Mouse (Mus musculus) intestine, postnatal 0 days (tissue): Measurements from ENCODE around the gene Rsrc1. TPM values are rescaled to one million over a fixed set of nuclear protein-coding genes. Genes with fewer than 3 reads are reported as not detected.

Source experiments
- ATAC-seq: fragments of 200-750 bp; cut with Nextera tagmentation; 2 replicates; pipeline ENCODE4 v1.8.0; 2017; ENCODE audit warnings: mild to moderate bottlenecking, moderate TSS enrichment, moderate library complexity
- H3K27ac ChIP-seq: fragments of 300-500 bp; sonication (generic); 2 replicates; pipeline ENCODE4 v1.5.1; 2014; ENCODE audit warnings: mild to moderate bottlenecking, low read depth, low read length, moderate library complexity
- H3K27me3 ChIP-seq: fragments of 300-500 bp; sonication (generic); replicated peaks from 2 replicates; pipeline ENCODE4 v1.6.1; 2014; ENCODE audit warnings: low read length, mixed read lengths; ENCODE audit not compliant: control insufficient read depth, insufficient read depth
- H3K36me3 ChIP-seq: fragments of 300-500 bp; sonication (generic); 2 replicates; pipeline ENCODE4 v1.6.1; 2014; ENCODE audit warnings: mild to moderate bottlenecking, moderate library complexity; ENCODE audit not compliant: control insufficient read depth, insufficient read depth
- H3K4me1 ChIP-seq: fragments of 300-500 bp; sonication (generic); replicated peaks from 2 replicates; pipeline ENCODE4 v1.6.1; 2014; ENCODE audit warnings: antibody characterized with exemption, low read length, mixed read lengths; ENCODE audit not compliant: control insufficient read depth, insufficient read depth
- H3K4me2 ChIP-seq: fragments of 300-500 bp; sonication (generic); replicated peaks from 2 replicates; pipeline ENCODE4 v1.6.1; 2014; ENCODE audit warnings: low read depth, mild to moderate bottlenecking, moderate library complexity
- H3K4me3 ChIP-seq: fragments of 300-500 bp; sonication (generic); 2 replicates; pipeline ENCODE4 v1.5.1; 2014; ENCODE audit warnings: low read depth, low read length
- H3K9ac ChIP-seq: fragments of 300-500 bp; sonication (generic); 2 replicates; pipeline ENCODE4 v1.6.1; 2014; ENCODE audit warnings: mild to moderate bottlenecking, low read depth, low read length
- H3K9me3 ChIP-seq: fragments of 300-500 bp; sonication (generic); 2 replicates; pipeline ENCODE4 v1.6.1; 2016; ENCODE audit warnings: mixed run types; ENCODE audit not compliant: control insufficient read depth
- CTCF ChIP-seq: sonication (generic); IDR thresholded peaks from 2 replicates; pipeline ENCODE4 v1.5.1; 2016; ENCODE audit warnings: low read depth, mild to moderate bottlenecking, control low read depth, antibody characterized with exemption, moderate library complexity
- WGBS: fragments of 180-500 bp; shearing (Covaris S2); extraction: QIAGEN DNeasy Blood & Tissue Kit; methylation state at CpG from one replicate; pipeline ENCODE4 v1.1.7; 2014; 5-methylcytosine and 5-hydroxymethylcytosine counted together
- polyA plus RNA-seq: library from polyadenylated mRNA; unstranded; fragments of >200 nt; fragmentation: Nextera tagmentation; extraction: Ambion mirVana; gene quantifications from 2 replicates; pipeline ENCODE4 v1.2.1, GENCODE M21; 2015

The Rsrc1 gene
- polyA plus RNA-seq, 1 experiment from 2014 or later: 16.8 TPM

DNA sequence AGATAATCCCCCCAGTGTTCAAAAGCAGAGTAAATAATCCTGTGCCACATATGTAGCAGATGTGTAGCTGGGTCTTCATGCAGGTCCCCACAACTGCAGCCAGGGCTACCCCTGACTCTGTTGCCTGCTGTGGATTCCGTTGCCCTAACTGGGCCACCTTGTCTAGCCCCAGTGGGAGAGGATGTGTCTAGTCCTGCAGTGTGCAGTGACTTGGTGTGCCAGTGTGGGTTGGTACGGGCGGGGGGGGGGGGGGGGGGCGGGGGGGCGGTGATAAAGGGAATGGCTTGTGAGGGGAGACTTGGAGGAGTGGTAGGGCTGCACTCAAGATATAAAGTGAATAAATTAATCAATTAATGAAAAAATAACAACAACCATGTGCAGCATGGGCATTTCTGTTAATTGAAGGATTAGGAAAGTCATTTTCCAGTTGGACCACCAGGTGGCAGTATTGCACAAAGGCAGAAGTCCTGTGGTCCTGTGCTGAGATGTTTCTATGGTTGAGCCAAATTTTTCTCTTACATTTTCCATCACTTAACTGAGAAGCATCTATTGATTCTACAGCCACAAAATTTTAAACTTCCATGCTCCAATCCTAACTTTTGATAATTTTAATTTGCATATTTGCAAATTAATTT lies 371.1 kb downstream of the Rsrc1 start:
- no peak for ATAC-seq

DNA sequence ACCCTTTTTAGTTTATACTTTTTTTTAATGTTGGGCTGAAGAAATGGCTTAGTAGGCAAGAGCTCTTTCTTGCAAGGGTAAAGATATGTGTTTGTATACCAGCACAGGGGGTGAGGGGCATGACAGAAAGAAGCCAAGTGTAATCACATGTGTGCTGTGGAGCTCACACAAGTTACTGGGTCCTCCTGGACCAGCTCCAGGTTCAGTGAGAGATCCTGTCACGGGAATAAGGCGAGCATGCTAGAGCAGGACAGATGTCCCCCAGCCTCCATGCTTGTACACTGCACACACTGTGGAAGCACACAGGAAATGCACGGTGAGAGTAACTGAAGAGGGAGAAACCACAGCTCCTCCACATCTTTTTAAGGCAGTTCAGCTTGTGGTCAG lies 371.6 kb downstream of the Rsrc1 start:
- Histone ChIP-seq H3K27ac (no peak overlapping the region), H3K4me1 (no peaks in the 10 kb centered on the region), H3K27me3 (no peaks in the 10 kb centered on the region), H3K36me3 (no peaks in the 10 kb centered on the region), H3K9me3 (no peaks in the 10 kb centered on the region), H3K4me3 (no peak overlapping the region), H3K4me2 (no peak overlapping the region), H3K9ac (no peak overlapping the region)
- no peak for TF ChIP-seq CTCF
- 94% methylated on average over 3 of the region's 3 CpGs for WGBS
- ATAC-seq: no peak

More for the DNA sequence above, 371.1 kb downstream of the Rsrc1 start:
- H3K27me3 ChIP-seq: no peaks in the 10 kb centered on the region
- TF ChIP-seq CTCF: peak; percentile 87
- no peak overlapping the region for H3K9ac ChIP-seq
- 28% methylated on average over 4 of the region's 5 CpGs for WGBS
- no peak overlapping the region for H3K4me2 ChIP-seq
- no peaks in the 10 kb centered on the region for H3K36me3 ChIP-seq
- H3K4me1 ChIP-seq: no peaks in the 10 kb centered on the region
- no peak overlapping the region for H3K27ac ChIP-seq
- no peak overlapping the region for H3K4me3 ChIP-seq
- no peaks in the 10 kb centered on the region for H3K9me3 ChIP-seq

DNA sequence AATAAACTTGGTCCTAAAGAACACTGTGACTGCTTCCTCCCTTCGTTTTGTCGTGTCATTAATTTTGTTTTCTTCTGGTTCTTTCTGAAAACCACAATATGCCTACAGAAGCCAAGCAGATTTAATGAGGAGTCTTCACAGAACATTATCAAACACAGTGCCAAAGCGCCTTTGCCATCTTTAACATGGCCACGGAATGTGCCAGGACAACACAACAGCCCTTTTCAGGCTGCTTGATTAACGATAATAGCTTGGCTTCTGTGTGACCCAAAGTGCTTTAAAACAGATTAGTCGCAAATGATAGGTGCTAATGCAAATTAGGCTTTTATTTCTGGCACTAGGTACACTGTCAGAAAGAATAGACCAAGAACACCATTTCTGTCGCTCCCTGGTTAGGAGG lies 377.2 kb downstream of the Rsrc1 start:
- H3K27ac ChIP-seq: no peak overlapping the region
- no peaks in the 10 kb centered on the region for H3K9me3 ChIP-seq
- H3K4me2 ChIP-seq: no peak overlapping the region
- no peak for TF ChIP-seq CTCF
- no peaks in the 10 kb centered on the region for H3K4me1 ChIP-seq
- H3K27me3 ChIP-seq: no peaks in the 10 kb centered on the region
- 92% methylated on average over 7 of the region's 7 CpGs for WGBS
- no peak overlapping the region for H3K4me3 ChIP-seq
- no peak overlapping the region for H3K9ac ChIP-seq
- H3K36me3 ChIP-seq: no peaks in the 10 kb centered on the region
- ATAC-seq: no peak

DNA sequence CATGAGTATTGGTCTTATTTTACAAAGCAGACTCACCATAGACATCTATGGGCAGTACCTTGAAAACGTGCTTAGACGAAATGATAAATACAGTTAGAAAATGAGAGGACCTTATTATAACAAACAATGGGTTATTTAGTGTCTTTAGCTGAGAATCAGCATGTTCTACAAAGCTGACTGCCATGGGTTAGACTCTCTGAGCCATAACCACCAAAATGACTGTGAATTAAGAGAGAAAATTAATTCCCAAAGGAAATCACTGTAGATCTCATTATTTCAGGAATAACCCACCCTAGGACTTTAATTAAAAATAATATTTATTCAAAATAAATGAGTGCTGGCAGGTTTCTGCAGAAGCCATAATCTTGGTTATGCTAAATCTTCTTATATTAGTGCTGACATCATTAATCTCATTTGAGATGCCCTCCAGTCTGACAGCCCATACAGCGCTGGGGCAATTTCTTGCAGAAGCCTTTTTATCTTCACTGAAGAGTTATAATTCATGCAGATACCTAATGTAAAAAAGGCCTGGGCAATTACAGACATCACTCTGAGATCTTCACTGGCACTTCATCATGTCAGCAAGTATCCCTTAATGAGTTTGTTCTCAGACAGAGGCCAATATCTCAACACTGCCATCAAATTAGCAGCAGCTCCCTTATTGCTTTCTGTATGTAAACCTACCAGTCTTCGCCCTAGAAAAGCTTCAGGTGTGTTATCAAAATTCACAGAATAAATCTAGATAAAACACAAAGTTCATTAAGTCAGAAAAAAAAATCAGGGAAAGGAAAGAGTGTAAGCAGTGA lies 385.1 kb downstream of the Rsrc1 start:
- 76% methylated on average over 4 of the region's 4 CpGs for WGBS

GRCm38 (mm10) chr3:67367481-67367880 lies 386.3 kb downstream of the Rsrc1 start:
- Histone ChIP-seq H3K27me3 (no peaks in the 10 kb centered on the region), H3K36me3 (no peaks in the 10 kb centered on the region), H3K9me3 (no peaks in the 10 kb centered on the region), H3K4me1 (no peaks in the 10 kb centered on the region), H3K27ac (no peak overlapping the region), H3K4me3 (no peak overlapping the region), H3K9ac (no peak overlapping the region), H3K4me2 (no peak overlapping the region)
- no peak for TF ChIP-seq CTCF
- no peak for ATAC-seq
- 85% methylated on average over 6 of the region's 6 CpGs for WGBS

More for the DNA sequence above, 385.1 kb downstream of the Rsrc1 start:
- no peak overlapping the region for H3K27ac ChIP-seq
- H3K27me3 ChIP-seq: no peaks in the 10 kb centered on the region
- no peak for ATAC-seq
- no peaks in the 10 kb centered on the region for H3K4me1 ChIP-seq
- no peaks in the 10 kb centered on the region for H3K36me3 ChIP-seq
- H3K4me3 ChIP-seq: no peak overlapping the region
- no peaks in the 10 kb centered on the region for H3K9me3 ChIP-seq
- no peak overlapping the region for H3K9ac ChIP-seq
- no peak for TF ChIP-seq CTCF
- no peak overlapping the region for H3K4me2 ChIP-seq

- Histone ChIP-seq H3K36me3 (no peaks in the 10 kb centered on the region), H3K9ac (no peak overlapping the region), H3K27ac (no peak overlapping the region), H3K4me2 (no peak overlapping the region), H3K4me3 (no peak overlapping the region), H3K27me3 (no peaks in the 10 kb centered on the region), H3K4me1 (no peaks in the 10 kb centered on the region), H3K9me3 (no peaks in the 10 kb centered on the region)
- TF ChIP-seq CTCF: peak; percentile 13; the same call in 1 of the 2 replicates
- ATAC-seq: no peak
- WGBS: 80% methylated on average over 5 of the region's 5 CpGs
Measured at GRCm38 (mm10) chr3:67369407-67370079, 388.4 kb downstream of the Rsrc1 start.
